Comparison of ENCODE assay signal across 8 mouse cellular contexts in the genomic region with DNA sequence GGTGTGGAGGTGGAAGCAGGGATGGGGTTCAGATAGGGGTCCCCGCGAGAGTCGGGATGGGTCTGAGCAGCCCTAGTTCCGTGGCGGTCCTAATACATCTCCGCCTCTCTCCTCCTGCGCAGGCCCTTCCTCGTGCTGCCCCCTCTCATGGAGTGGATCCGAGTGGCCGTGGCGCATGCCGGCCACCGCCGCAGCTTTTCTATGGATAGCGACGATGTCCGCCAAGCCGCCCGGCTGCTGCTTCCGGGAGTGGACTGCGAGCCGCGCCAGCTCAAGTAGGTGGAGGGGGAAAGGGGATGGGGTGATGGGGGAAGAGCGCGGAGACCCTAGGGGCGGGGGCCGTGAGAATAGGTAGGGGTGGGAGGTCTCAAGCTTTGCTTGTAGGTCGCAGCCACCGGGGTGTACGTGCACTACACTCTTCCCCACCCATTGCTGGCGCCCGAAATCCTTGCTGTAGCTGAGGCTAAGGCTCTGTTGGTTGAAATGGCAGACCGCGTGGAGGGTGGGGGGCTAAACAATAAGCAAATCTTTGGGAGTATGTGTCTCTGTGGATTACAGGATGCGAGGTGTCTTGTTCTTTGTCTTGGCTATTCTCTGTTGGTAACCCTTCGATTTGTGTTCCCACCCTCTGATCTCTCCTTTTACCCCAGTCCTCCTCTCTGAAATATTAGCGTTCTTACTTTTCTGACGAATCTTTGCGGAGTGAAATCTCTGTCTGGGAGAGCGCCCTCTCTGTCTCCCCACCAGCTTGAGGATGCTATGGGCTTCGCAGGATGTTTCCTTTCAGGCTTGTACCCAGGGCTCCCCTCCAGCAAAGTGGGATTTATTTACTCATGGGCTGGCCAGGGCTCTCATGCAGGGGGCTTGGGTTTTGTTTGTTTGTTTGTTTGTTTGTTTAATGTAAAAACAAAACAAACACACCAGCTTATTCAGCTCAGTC.
DNase-seq lines count a peak whose midpoint lies in the region; ATAC-seq lines count a peak whose summit lies in the region.

No protein-coding gene starts in this region.

- peak overlapping the region; percentile 52 for H3K27ac ChIP-seq in forebrain, embryonic 16.5 days (ENCODE audit: low read length)
- H3K27ac ChIP-seq in limb, embryonic 10.5 days = peak overlapping the region; percentile 86
- 0 out of 2 replicates have a peak overlapping the region, but pooled peaks have one; percentile 35 for H3K27ac ChIP-seq in neural tube, embryonic 11.5 days (ENCODE audit: low read depth, low read length)

- H3K9ac ChIP-seq in forebrain, embryonic 16.5 days (replicated peaks; ENCODE audit: low read depth, low read length) = peak overlapping the region; percentile 68
- peak overlapping the region; percentile 66 for H3K9ac ChIP-seq in neural tube, embryonic 11.5 days (ENCODE audit: low read length)

- peaks cover 9% of the 10 kb centered on the region for H3K4me1 ChIP-seq in forebrain, embryonic 16.5 days (replicated peaks; ENCODE audit: control insufficient read depth, insufficient read depth, low read length)
- peaks cover 19% of the 10 kb centered on the region for H3K4me1 ChIP-seq in limb, embryonic 10.5 days
- H3K4me1 ChIP-seq in neural tube, embryonic 11.5 days (ENCODE audit: control insufficient read depth, insufficient read depth, low read length) = no peaks in the 10 kb centered on the region

- DNase-seq in left cerebral cortex, postnatal 4 days = peak; percentile 59
- no peak for DNase-seq in left cerebral cortex, adult 9 months (ENCODE audit: low spot score in 2 of 2)
- peak; percentile 28 to 34 for DNase-seq in cerebellum, postnatal 36 days
- DNase-seq in limb, embryonic 10.5 days (ENCODE audit: low spot score) = peak; percentile 72
- peak; percentile 63 for DNase-seq in neural tube, embryonic 11.5 days (ENCODE audit: low spot score)
- DNase-seq in thymus, postnatal 4 days = no peak

- peak overlapping the region; percentile 83 for H3K4me2 ChIP-seq in forebrain, embryonic 16.5 days (ENCODE audit: low read length)
- peak overlapping the region; percentile 84 for H3K4me2 ChIP-seq in neural tube, embryonic 11.5 days (ENCODE audit: low read depth)

- intact Hi-C loops in left cerebral cortex, postnatal 4 days (cut with DNase I) = loop anchor here (10.0 kb wide), 1 partner anchor 204 kb away; no protein-coding TSS in a partner anchor

- ATAC-seq in forebrain, embryonic 16.5 days = peak; percentile 61
- peak; percentile 73 for ATAC-seq in neural tube, embryonic 11.5 days (ENCODE audit: insufficient read depth, low FRiP score, low TSS enrichment)
- no peak for ATAC-seq in monocyte, adult 5-6 weeks (replicated peaks; ENCODE audit: insufficient number of reproducible peaks, low FRiP score, low TSS enrichment, poor library complexity, severe bottlenecking)

- no peaks in the 10 kb centered on the region for H3K36me3 ChIP-seq in forebrain, embryonic 16.5 days (ENCODE audit: control insufficient read depth, insufficient read depth)
- H3K36me3 ChIP-seq in limb, embryonic 10.5 days = no peaks in the 10 kb centered on the region
- H3K36me3 ChIP-seq in neural tube, embryonic 11.5 days (ENCODE audit: control insufficient read depth, insufficient read depth, low read length) = no peaks in the 10 kb centered on the region

- peak overlapping the region; percentile 55 for H3K4me3 ChIP-seq in forebrain, embryonic 16.5 days (replicated peaks; ENCODE audit: low read length)
- peak overlapping the region; percentile 61 for H3K4me3 ChIP-seq in limb, embryonic 10.5 days
- peak overlapping the region; percentile 39 for H3K4me3 ChIP-seq in neural tube, embryonic 11.5 days (ENCODE audit: low read depth, low read length)

- H3K9me3 ChIP-seq in forebrain, embryonic 16.5 days (ENCODE audit: control insufficient read depth, low read length) = no peaks in the 10 kb centered on the region
- H3K9me3 ChIP-seq in limb, embryonic 10.5 days (replicated peaks) = no peaks in the 10 kb centered on the region
- H3K9me3 ChIP-seq in neural tube, embryonic 11.5 days (ENCODE audit: control insufficient read depth, low read length) = no peaks in the 10 kb centered on the region

- H3K27me3 ChIP-seq in forebrain, embryonic 16.5 days (replicated peaks; ENCODE audit: control insufficient read depth, insufficient read depth, low read length) = no peaks in the 10 kb centered on the region
- H3K27me3 ChIP-seq in limb, embryonic 10.5 days (ENCODE audit: low read depth, poor library complexity, severe bottlenecking) = peaks cover 14% of the 10 kb centered on the region; the same call in 1 of the 2 replicates
- H3K27me3 ChIP-seq in neural tube, embryonic 11.5 days (ENCODE audit: control insufficient read depth, insufficient read depth, low read length) = no peaks in the 10 kb centered on the region

- WGBS in forebrain, embryonic 16.5 days = under 1% methylated on average over 41 of the region's 41 CpGs
- WGBS in limb, embryonic 10.5 days = under 1% methylated on average over 41 of the region's 41 CpGs
- WGBS in neural tube, embryonic 11.5 days = 1% methylated on average over 39 of the region's 41 CpGs

Comparison
In these comparisons a context has a peak if more than half of its experiments do, and no peak if none do; other contexts are left out.
1. DNase-seq: peak in left cerebral cortex, postnatal 4 days (single experiment), cerebellum, postnatal 36 days (2 of 2), limb, embryonic 10.5 days (single experiment) and neural tube, embryonic 11.5 days (single experiment); none in left cerebral cortex, adult 9 months (0 of 2) and thymus, postnatal 4 days (single experiment).
2. H3K27ac ChIP-seq: peak in every context shown above with its lines; median percentile 86 in limb, embryonic 10.5 days; 52 in forebrain, embryonic 16.5 days; 35 in neural tube, embryonic 11.5 days.
3. Peak in every context shown above with its lines, with median percentiles within 50 percentile points of each other: H3K4me3 ChIP-seq.